18 mouse cellular contexts compared by ENCODE assay signal in the genomic region with DNA sequence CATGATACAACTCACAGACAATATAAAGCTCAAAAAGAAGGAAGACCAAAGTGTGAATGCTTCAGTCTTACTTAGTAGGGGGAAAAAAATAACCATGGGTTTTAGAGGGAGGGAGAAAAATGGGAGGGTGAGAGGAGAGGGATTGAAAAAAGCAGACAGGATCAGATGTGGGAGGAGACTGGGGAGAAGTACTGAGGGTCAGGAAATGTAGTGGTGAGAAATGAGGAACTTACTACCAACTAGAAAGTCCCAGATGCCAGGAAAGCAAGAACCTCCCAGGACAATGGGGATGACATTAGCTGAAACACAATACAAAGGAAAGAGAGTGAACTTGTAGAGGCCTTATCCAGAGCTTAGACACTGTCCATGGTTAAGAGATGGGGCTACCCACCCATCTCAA.
"Had no signal": no experiment of that assay in that cellular context is flagged by ENCODE, and none has a peak within 500 bp of the region (broad histone marks: within the 10 kb centered on the region; RNA-seq: fewer than 3 reads in every experiment).

No protein-coding gene starts in this region.

- H3K36me3 ChIP-seq: lung, embryonic 15.5 days; midbrain, embryonic 13.5 days; midbrain, embryonic 15.5 days; neural tube, embryonic 12.5 days; stomach, embryonic 15.5 days had no signal

- H3K27me3 ChIP-seq: lung, embryonic 15.5 days; megakaryocyte, embryonic 14.5 days; midbrain, embryonic 13.5 days; midbrain, embryonic 15.5 days; neural tube, embryonic 12.5 days; stomach, embryonic 15.5 days had no signal

- DNase-seq: liver, postnatal 0 days; lung, adult 2 months; lung, postnatal 14 days; lung, postnatal 36 days; right cerebral cortex, postnatal 14 days; thymus, adult 2 months; thymus, postnatal 25 days; thymus, postnatal 4 days had no signal

- H3K9me3 ChIP-seq: lung, embryonic 15.5 days; megakaryocyte, embryonic 14.5 days; midbrain, embryonic 13.5 days; midbrain, embryonic 15.5 days; neural tube, embryonic 12.5 days; stomach, embryonic 15.5 days had no signal

- H3K4me1 ChIP-seq: lung, embryonic 15.5 days; megakaryocyte, embryonic 14.5 days; midbrain, embryonic 13.5 days; midbrain, embryonic 15.5 days; neural tube, embryonic 12.5 days; stomach, embryonic 15.5 days had no signal

- H3K27ac ChIP-seq: lung, embryonic 15.5 days; macrophage; midbrain, embryonic 13.5 days; midbrain, embryonic 15.5 days; neural tube, embryonic 12.5 days; stomach, embryonic 15.5 days; stomach, postnatal 0 days had no signal

- H3K9ac ChIP-seq: liver, postnatal 0 days; lung, embryonic 15.5 days; midbrain, embryonic 13.5 days; midbrain, embryonic 15.5 days; neural tube, embryonic 12.5 days; stomach, embryonic 15.5 days had no signal

- H3K4me2 ChIP-seq: lung, embryonic 15.5 days; midbrain, embryonic 11.5 days; midbrain, embryonic 13.5 days; midbrain, embryonic 15.5 days; neural tube, embryonic 12.5 days; stomach, embryonic 15.5 days had no signal

- ATAC-seq: liver, postnatal 0 days; lung, postnatal 0 days; midbrain, embryonic 13.5 days; midbrain, embryonic 15.5 days had no signal

- H3K4me3 ChIP-seq: lung, embryonic 15.5 days; megakaryocyte, embryonic 14.5 days; midbrain, embryonic 13.5 days; midbrain, embryonic 15.5 days; neural tube, embryonic 12.5 days; stomach, embryonic 15.5 days had no signal
